Mouse (Mus musculus): ENCODE data around the gene Slc40a1.

GRCm38 (mm10) chr1:45947843-45948242 is 21.5 kb upstream of the Slc40a1 start:
- TF ChIP-seq POLR2A (IDR thresholded peaks at IDR 0.05; ENCODE audit: extremely low read depth, insufficient read depth, low read length) (no peak), CTCF (IDR thresholded peaks at IDR 0.05; ENCODE audit: extremely low read depth, insufficient read depth, low read length) (no peak)

Measured in cortical plate, adult 2 months (tissue).